Mouse (Mus musculus) testis, adult 2 months (tissue): ENCODE results near the gene Abcg5.

Source experiments
- CTCF ChIP-seq: fragments of 200-500 bp; IDR thresholded peaks from 2 replicates; pipeline ENCODE4 v1.5.1; 2012; ENCODE audit warnings: low read depth, mild to moderate bottlenecking, inconsistent platforms, low read length, moderate library complexity; ENCODE audit not compliant: control insufficient read depth, insufficient read depth, insufficient replicate concordance
- POLR2A ChIP-seq: fragments of 200-500 bp; IDR thresholded peaks from 2 replicates; pipeline ENCODE4 v1.6.1; 2012; ENCODE audit warnings: low read depth, mild to moderate bottlenecking, inconsistent platforms, low read length, moderate library complexity; ENCODE audit not compliant: control insufficient read depth

- TF ChIP-seq POLR2A (no peak), CTCF (peak; percentile 60; the same call in 1 of the 2 replicates)
These were observed 40.9 kb downstream of the Abcg5 start for GRCm38 (mm10) chr17:84641893-84642292.
